Mouse (Mus musculus) stomach, postnatal 0 days (tissue): ENCODE measurements around the gene Eif3i.

ENCODE experiments used
- CTCF ChIP-seq: IDR thresholded peaks from 2 replicates; pipeline ENCODE4 v1.5.1; 2016; ENCODE audit warnings: antibody characterized with exemption, low read depth, mild to moderate bottlenecking, moderate library complexity
- EP300 ChIP-seq: optimal IDR thresholded peaks from 2 replicates; pipeline ENCODE3; 2016; ENCODE audit warnings: antibody characterized with exemption

DNA sequence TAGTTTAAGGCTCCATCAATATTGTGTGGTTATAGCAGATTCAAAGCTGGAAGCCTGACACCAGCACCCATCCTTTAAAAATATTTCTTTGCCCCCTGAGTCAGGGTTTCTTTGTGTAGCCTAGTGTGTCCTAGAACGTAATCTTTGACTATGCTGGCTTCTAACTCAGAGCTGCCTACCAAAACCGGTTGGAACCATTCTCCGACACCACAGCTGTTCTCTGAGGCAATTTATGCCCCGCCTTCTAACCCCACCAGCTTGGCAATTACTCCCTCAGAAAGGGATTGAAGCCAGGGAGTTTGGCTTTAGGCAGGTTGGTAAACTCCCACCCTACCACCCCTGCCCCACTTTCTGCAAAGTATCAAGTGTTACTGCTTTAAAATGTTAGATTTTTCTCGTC, 41.3 kb upstream of the Eif3i start:
- TF ChIP-seq CTCF: no peak
- no peak for TF ChIP-seq EP300
